Mouse (Mus musculus) bone marrow, adult 2 months (tissue): ENCODE results near the gene Mbtps1.

Experiments
- CTCF ChIP-seq: fragments of 200-500 bp; IDR thresholded peaks from 2 replicates; pipeline ENCODE4 v1.5.1; 2011; ENCODE audit warnings: low read length, control low read depth; ENCODE audit not compliant: control insufficient read depth, insufficient read depth
- POLR2A ChIP-seq: fragments of 200-500 bp; IDR thresholded peaks from 2 replicates; pipeline ENCODE4 v1.6.1; 2011; ENCODE audit warnings: low read depth, mild to moderate bottlenecking, control low read depth, low read length, borderline replicate concordance; ENCODE audit not compliant: control insufficient read depth

GRCm38 (mm10) chr8:119604398-119604803, 45.9 kb upstream of the Mbtps1 start:
- TF ChIP-seq POLR2A: no peak
- TF ChIP-seq CTCF: no peak
